Mouse (Mus musculus) heart, postnatal 14 days (tissue): ENCODE data around the gene Slc35f1. TPM values are rescaled to one million over a fixed set of nuclear protein-coding genes. Genes with fewer than 3 reads are reported as not detected.

ENCODE experiments used
- DNase-seq, 2 experiments: peaks; one replicate each; pipeline ENCODE4 v3.0.0; 2021 to 2022
- intact Hi-C: fragments of 180-260 bp; cut with DNase I; formaldehyde crosslinking; loops from one replicate; pipeline ENCODE4 v1.15.1; 2025
- long read RNA-seq, 2 experiments: library from polyadenylated mRNA; stranded (forward); transcript quantifications; one replicate each; pipeline ENCODE4 v2.0.0; 2021
- total RNA-seq, 2 experiments: library from RNA; stranded (reverse); gene quantifications; 2 replicates each; pipeline ENCODE4 v1.2.3; 2021

The Slc35f1 gene
- total RNA-seq, result 1 to 10 TPM in 1 of 2 experiments, under 1 TPM in 1; 0.98 to 1.3 TPM
- long read RNA-seq, experiment 1, result 0 reads
- long read RNA-seq, experiment 2, result 0 reads

DNA sequence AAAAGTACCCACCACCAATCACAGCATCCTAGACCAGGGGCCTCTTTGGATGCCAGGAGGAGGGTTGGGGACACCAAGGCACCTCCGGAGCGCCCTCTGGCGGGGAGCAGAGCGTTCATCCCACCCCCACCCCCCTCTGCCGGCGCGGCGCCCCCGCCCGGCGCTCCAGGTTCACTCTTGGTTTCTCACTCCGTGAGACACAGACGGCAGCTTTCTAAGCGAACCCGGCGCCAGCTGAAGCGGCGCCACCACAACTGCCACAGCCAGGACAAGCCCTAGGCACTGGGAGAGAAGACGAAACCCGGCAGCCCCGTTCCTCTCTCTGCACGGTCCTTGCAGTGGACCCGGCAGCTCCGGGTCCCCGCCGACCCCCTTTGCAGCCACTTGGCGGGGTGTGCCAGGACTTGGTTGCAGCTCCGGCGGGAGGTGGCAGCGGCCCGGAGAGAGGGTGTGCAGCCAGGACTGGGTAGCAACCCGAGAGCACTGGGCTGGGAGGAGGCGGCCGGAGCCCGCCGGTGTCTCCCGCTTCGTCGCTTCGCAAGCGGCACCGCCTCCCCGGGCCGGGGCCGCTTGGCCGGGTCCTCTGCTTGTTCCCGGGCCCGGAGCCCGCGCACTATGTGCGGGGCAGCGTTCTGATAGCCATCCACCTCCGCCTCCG is at the start of gene Slc35f1:
Gene Slc35f1, plus strand, starts transcription at position 200 of the 658 bp plus-strand sequence.
- peak; percentile 74 to 75 for DNase-seq
- intact Hi-C loops, result no loop called here

DNA sequence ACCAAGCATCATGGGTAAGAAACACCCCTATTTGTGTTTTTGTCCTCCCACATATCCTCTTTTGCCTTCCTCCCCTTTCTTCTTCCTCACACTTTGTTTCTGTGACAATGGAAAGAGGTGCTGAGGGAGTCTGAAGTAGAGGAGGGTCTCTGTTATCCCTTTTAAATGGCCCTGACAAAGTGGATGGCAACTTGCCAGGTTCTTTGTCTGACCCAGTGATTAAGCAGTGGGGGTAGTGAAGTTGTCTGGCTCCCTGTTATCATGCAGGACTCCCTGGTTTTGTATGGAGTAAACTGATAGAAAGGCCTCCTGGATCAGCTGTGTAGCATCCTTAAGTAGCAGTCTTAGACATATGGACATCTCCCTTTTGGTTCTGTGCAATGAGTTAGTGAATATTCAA is 19.1 kb upstream of the Slc35f1 start:
- no peak for DNase-seq
- intact Hi-C loops, result no loop called here

DNA sequence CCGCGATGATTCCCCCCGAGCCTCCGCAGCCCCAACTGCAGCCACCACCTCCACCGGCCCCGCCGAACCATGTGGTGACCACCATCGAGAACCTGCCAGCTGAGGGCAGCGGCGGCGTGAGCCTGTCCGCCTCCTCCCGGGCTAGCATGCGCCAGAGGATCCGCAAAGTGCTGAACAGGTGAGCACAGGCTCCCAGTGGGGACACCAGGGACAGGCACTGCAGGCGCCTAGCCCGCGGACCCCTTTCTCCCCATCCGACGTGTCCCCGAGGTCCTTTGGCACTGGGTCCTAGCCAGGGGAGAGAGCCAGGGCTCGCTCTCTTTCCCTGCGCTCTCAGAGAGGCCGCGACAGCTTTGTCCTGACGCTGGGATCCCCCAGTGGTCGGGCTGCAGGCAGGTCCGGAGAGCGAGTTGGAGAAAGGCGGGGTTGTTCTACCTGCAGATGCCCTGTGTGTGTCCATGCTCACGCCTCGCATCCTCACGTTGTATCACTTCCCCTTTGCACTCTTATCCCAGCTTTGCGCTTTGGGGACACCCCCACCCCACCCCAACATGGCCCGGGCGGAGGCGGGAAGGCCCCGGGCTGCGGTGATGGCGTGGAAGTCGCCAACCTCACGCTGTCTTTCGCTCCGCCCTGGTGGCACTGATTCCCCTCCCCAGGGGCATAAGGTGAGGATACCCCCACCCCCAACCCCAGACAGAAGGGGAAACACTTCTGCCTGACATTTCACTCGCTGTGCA is 829 bp downstream of the Slc35f1 start:
- DNase-seq, result no peak
- intact Hi-C loops, result no loop called here

DNA sequence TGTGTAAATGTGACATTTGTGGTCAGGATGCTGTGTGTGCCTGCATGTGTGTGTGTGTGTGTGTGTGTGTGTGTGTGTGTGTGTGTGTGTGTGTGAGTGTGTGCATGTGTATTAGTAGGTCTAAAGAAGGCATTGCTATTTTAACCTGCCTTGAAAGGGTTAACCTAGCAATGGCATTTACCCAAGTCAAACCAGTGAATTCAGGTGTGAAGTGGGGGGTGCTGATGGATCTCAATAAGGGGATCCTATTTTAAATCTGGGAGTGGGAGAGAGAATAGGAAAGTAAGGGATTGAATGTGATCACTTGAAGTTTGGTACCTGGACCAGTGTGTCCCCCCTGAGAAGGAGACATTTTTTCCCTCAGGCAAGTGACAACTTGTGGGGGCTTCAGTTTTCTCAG is 13.4 kb downstream of the Slc35f1 start:
- intact Hi-C loops, result no loop called here
- no peak for DNase-seq

DNA sequence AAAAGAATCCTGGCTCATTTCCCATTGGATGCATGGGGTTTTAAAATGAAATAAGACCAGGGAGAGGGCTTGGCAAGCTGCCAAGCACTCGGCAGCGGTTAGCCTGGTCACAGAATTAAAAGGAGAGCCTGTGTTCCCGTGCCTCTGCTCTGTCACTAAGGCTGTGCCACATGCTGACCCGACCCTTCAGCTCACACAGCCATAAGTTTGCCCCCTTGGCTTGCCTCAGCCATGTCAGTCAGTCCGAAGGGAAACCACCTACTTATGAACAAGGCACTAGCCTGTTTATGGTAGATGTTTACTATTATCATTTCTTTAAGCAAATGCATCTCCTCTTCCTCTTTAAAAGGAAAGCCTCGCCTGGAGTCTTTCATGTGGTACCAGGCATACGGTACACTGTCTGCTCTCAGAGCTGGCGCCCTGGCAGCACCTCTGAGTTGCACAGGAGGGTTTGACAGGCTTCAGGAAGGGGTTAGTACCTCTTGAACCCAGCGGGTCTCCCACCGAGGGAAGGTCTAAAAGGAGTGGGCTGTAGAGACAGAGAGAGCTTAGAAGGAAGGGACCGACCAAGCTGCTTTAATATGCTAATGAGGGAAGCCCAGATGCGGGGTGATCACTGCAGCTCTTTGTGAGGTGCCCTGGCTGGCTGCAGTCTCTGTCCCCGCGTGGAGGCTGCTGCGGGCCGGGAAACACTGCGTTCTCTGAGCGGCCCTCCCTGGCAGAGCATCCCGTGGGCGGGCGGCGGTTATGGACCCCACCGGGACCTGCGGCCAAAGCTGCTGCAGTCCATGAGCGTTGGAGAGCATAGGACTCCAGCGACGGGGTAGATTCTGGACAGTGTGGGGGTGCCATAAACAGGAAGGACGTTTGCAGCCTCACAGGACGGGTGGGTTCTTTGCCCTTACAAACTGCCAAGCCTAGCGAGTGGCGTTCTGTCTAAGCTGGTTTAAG is 14.0 kb downstream of the Slc35f1 start:
- DNase-seq, result peak; percentile 2 to 16
- intact Hi-C loops, result no loop called here

DNA sequence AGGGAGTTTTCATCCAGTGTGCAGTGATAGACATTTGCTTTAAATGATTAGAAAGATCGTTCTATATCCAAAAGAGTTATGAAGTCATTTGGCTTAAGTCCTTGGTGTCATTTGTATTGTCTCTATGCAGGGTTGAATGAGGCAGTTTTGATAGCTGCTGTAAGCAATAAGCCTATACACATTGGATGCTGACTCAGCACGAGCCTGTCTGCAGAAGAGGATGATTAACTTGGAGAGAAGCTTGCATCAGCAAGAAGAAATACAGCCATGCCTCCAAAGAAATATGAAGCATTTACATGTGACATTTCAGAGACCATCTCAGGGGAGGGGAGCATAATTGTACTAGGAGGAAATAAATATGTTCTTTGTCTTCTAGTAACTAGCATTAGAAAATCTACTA is 19.1 kb downstream of the Slc35f1 start:
- intact Hi-C loops, result no loop called here
- DNase-seq, result no peak

DNA sequence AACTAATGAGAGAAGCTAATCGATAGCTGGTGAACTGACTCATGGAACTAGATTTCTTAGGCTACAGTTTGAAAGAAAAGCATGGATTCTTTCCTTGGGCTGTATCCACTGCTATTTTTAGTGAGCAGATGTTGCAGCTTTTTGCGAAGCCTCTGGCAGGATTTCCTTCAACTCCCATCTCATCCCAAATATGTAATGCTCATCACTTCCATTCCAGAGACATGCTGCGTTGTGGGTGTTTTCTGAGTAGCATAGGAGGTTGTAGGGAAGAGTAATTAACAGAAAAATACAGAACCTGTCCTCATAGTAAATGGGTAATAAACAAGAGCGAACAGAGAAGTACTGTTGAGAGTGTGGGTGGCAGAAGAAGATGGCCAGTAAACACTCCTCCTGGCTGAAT is 21.8 kb downstream of the Slc35f1 start:
- DNase-seq, result no peak
- intact Hi-C loops, result no loop called here

DNA sequence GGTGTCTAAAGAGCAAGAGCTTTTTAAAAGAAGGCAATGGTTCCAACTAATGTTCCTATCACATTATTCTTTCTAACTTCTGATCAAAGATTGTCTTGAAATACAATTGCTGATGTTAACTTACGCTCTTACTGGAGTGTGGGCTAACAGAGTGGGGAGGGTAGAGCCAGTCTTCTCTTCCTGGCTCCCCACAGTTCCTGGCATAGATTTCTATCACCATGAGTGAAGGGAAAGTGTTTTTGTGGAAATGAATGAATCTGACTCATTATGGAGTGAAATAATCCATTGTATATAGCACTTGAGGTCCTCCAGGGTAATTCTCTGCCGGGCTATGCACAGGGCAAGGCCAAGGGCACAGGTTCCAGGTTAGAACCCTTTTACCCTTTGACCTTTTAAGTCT is 24.2 kb downstream of the Slc35f1 start:
- intact Hi-C loops, result no loop called here

DNA sequence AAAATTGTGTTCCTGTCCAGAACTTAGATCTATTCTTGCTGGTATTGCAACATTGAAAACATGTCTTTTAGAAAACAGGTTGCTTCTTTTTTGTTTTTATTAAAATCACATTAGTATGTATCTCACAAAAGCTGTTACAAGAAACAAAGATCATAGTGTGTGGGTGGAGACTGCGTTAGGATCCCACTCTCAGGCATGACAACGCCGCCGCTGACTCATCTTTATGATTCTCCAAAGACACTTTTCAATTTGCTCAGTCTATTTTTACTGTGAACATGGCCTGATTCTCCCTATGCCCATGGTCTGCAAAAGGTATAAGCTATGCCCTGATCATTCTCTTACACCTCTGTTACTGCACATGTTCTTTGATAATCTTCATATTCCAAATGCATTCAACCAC is 24.8 kb downstream of the Slc35f1 start:
- no peak for DNase-seq
- intact Hi-C loops, result no loop called here

More for the DNA sequence above, 24.2 kb downstream of the Slc35f1 start:
- DNase-seq, result no peak

DNA sequence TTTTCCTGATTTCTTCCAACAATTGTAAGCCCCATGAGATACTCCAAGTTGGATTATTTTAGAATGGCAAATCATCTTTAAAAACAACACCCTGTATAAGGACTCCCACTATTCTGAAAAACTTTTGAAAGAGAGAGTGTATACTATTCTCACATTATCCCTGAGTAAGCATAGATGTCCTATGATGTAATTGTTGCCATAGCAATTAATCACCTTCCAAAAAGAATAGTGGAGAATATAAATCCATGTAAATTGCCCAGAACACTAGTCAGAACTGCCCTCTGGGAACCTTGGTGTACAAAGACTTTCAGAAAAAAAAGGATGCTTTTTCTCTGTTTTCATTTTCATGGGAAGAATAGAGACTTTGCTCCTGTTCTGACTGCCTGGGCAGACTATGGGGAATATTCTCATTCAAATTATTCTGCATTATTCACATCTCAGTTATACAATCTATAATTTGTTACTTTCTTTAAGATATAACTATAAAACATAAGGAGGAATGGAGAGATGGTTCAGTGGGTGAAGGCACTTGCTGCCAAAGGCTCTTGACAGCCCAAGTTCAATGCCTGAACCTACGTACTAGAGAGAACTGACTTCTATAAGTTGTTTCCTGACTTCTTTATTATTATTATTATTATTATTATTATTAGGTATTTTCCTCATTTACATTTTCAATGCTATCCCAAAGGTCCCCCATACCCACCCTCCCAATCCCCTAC is 28.0 kb downstream of the Slc35f1 start:
- DNase-seq, result no peak
- intact Hi-C loops, result no loop called here

DNA sequence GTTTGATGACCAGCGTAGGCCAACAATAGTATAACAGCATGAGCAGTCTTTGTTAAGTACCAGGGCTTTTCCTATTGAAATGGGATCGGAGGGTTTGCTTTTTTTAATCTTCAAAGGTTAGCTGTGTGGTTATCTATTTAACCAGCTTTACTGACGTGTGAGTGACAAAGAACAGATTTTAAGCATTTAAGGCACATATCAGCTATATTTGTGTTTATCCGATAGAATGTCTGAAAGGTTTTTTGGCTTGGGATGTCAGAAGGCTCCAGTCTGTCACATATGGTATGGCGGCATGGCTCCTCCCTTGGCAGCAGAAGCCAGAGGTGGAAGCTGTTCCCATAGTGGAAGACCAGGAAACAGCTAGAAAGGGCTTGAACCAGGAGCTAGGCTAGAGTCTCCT is 36.3 kb downstream of the Slc35f1 start:
- intact Hi-C loops, result no loop called here

DNA sequence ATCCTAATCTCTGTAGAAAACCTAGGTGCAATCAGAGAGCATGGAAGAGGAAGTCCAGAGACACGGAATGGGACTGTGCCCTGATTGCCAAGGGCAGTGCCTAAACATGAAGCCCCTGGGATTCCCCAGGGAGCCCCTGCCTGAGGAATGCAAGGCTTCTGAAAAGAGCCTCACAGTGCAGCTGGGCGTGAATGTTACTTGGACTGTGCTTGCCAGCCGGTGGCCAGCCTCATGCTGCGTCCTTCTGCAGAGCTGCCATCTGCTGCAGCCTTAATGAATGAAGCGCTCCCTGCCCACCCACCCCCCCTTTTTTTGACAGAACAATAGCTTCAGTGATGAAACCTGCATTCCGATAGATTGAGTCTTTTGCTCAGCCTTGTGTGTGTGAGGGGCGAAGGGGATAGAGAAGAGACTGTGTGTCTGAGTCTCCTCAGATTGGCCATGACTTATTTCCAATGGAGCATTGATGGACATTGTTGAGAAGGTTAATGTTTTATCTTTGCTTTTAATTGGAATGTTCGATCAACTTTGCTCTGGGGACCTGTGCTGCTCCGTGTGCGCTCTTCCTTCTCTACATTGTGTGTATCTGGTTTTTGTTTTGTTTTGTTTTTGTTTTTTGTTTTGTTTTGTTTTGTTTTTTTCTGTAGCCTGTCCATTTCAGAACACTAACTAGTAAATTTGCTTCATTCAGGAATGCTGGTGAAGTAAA is 52.5 kb downstream of the Slc35f1 start:
- intact Hi-C loops, result no loop called here
- no peak for DNase-seq

More for the DNA sequence above, 36.3 kb downstream of the Slc35f1 start:
- DNase-seq, result no peak

DNA sequence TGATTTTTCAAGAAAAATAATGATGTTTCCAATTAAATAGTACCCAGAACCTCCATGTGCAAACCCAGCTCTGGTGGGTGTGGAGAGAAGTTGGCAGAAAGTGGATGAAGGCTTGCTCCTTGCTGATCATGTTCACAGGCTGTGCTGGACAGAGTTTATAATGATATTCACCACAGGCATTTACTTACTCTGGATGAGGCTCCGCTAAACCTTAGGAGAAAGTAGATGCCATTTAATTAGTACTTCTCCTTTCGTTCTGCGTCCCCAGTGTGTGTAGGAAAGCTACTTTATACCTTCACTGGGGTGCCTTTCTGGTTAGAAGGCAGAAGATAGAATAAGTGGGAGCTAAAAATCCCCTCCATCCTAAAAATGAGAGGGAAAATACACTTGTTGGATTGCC is 53.5 kb downstream of the Slc35f1 start:
- DNase-seq, result no peak
- intact Hi-C loops, result no loop called here

DNA sequence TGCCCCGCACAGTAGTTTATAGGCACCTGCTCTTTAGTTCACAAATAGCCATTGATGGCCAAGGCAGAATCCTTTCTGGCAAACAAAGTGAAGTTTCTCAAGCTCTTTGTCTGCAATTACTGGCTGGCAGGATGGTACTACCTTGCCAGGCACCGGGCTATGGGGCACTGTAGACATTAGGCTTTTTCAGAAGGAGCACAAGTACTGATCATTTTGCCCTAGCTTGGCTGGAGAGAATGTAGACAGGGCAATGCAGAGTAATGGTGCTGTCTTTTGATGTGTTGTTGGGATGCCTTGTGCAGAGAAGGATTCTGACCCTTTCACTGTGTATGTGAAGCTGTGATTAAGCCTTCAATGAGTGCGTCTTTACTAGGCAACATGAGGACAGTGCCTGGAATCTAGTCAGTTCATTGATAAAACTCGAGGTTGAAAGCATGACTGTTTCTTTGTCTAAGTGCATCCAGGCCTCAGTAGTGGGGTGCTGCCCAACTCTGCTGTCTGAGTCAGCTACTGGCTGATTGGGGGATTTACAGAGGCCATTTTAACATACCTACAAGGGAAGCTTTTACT is 57.8 kb downstream of the Slc35f1 start:
- DNase-seq, result no peak
- intact Hi-C loops, result no loop called here

DNA sequence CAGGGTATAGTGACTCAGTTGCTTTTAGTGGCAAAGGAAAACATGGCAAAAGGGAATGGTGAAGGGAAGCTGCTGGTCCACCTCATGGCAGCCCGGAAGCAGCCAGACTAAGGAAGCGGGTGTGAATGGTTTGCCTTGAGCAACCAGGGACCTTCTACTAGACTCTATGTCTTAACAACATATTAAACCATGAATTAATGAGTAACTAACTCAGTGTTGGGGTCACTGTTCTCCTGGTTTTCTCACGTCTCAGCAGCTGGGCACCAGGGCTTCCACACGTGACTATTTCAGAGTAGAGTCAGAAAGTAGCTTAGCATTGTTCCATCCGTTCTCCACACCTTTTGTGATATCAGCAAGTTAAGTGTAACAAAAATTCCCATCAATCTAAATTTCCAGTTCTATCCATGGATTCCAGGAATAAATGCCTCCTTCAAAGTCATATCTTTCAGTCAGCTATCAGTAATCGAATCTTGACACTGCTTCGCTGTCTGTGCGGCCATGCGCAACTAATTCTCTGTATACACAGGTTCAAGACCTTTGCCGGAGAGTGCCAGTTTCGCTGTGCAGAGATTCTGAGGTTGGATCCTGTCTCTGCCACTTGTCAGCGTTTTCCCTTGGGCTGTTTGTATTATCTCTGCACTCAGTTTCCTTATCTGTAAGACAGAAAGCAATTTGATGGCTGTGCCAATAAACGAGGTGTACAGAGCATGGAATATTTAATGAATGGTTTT is 65.8 kb downstream of the Slc35f1 start:
- intact Hi-C loops, result no loop called here
- DNase-seq, result no peak

DNA sequence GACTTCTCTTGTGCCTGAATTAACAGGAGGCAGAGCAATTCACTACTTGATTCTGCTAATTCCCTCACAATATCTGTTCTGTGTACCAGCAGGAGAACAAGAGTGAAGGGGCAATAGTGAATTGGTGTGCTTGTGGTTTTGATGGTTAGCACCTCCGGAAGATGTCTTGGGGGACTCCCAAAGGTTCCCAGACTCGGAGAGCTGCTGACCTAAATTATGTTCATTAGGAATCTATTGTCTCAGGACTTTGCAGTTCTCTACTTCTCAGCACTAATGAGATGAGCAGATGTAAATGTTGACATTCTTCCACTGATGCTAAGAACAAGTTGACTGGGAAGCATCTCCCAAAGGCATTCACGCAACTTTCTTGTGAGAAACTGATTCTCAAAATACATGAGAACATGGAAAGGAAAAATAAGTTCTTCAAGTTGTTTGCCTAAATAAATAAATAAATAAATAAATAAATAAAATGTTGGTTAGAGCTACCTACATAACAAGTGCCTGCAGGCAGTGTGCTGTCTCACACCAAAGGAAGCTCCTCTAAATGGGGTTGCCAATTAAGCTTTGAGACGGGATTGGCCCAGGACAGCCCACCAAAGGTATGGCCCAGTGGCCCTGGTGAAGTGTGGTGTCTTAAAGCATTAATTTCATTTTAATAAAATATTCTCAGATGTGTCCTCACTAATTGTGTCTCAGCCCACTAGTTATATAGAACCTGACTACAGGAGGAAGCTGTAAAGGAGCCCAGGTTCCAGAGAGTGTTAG is 67.3 kb downstream of the Slc35f1 start:
- DNase-seq, result no peak
- intact Hi-C loops, result no loop called here

DNA sequence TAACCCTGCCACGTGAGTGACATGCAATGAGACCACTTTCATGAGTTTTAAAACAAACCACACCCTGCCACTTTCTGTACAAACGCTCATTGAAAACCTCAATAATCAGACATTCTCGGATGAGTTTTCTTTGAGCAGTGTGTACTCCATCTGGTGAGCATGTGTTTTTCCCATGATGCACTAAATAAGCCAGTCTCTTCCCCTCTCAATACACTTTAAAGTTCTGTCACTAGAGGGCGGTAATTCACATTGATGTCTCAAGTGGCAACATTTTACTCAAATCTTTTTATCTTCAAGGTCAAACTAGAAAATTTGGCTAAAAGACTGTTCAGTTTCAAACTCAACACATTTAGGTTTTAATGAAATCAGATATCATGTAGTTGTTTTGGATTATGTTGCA is 68.3 kb downstream of the Slc35f1 start:
- intact Hi-C loops, result no loop called here
- DNase-seq, result no peak

DNA sequence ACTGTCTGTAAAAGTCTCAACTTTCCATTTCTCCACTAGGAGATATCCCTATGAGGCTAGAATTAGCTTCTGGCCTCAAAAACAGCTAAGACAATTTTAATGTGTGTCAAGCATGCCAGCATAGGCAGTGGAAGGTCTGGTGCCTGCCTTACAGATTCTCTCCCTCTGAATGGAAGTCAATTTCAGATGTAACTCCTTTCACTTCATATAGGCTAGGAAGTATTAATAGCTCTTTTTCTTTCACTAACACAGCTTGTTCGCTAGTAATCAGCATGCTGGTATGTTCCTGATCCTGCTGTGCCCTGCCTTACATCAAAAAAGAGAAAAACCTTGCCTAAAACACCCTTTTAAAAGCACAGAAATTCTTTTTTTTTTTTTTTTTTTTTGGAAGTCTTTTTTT is 70.2 kb downstream of the Slc35f1 start:
- no peak for DNase-seq
- intact Hi-C loops, result no loop called here
